Mouse (Mus musculus): ENCODE results near the gene Glis3. TPM values are rescaled to one million over a fixed set of nuclear protein-coding genes. Genes with fewer than 3 reads are reported as not detected.

Glis3 gene
- polyA plus RNA-seq, 2 experiments from 2014 or later, result 0.05 to 0.33 TPM

DNA sequence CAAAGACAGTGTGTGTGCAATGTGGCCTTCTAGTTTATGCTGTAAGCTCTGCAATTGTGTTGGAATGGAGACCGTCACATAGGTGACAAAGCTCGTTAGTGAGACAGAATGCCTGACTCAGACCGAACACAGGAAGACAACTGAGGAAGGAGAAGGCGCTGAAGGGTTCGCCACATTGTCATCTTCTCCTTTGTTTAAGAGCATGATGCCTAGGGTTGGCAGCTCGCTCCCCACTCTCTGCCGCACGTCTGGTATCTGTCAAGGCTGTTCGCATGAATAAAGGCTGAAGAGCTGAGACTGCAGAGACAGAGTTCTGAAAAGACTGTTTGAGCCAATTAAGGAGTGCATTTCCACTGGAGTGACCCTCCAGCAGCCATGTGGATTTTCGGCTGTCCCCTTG, 452.4 kb downstream of the Glis3 start:
- no peak for ATAC-seq

- ATAC-seq, result no peak
These were observed 454.2 kb downstream of the Glis3 start for GRCm38 (mm10) chr19:28225651-28226050.

- no peak for ATAC-seq
These were observed 468.2 kb downstream of the Glis3 start for GRCm38 (mm10) chr19:28211630-28212029.

Other genes starting within 250 kb of the Glis3 start
- gene Slc1a1, start 155.0 kb upstream of the Glis3 start, polyA plus RNA-seq (2017; shearing (Covaris generic)), result under 1 TPM in 1 of 2 experiments, not detected in 1; 0.43 TPM

Measured in CD4-positive, CD25-positive, alpha-beta regulatory T cell, adult 4 months (primary cell).